Mouse (Mus musculus) CH12.LX (cell line): ENCODE data around the gene Fcgbp.

Source experiments
- CTCF ChIP-seq, 2 experiments: IDR thresholded peaks in 1 of 2; conservative IDR thresholded peaks in 1 of 2; 2 replicates each; pipeline ENCODE4 v1.5.1; 2011 to 2012; ENCODE audit warnings: low read depth in 2 of 2, low read length in 2 of 2, improper control_type of control experiment in 1 of 2, inconsistent platforms in 1 of 2, mild to moderate bottlenecking in 1 of 2, moderate library complexity in 1 of 2
- EP300 ChIP-seq: IDR thresholded peaks from 2 replicates; pipeline ENCODE4 v1.6.1; 2011; ENCODE audit warnings: low read length, improper control_type of control experiment
- MAZ ChIP-seq: IDR thresholded peaks from 2 replicates; pipeline ENCODE4 v1.6.1; 2012; ENCODE audit warnings: low read depth, mild to moderate bottlenecking, inconsistent platforms, low read length, improper control_type of control experiment, moderate library complexity

GRCm38 (mm10) chr7:28086236-28086635 lies 15.2 kb downstream of the Fcgbp start:
- TF ChIP-seq MAZ = no peak
- TF ChIP-seq EP300 = no peak
- TF ChIP-seq CTCF (conservative IDR thresholded peaks at IDR 0.05 in 1 of 2, IDR thresholded peaks at IDR 0.05 in 1 of 2; ENCODE audit: low read depth in 2 of 2, low read length in 2 of 2) = no peak
